Mouse (Mus musculus): ENCODE measurements around the gene Tdgf1. TPM values are rescaled to one million over a fixed set of nuclear protein-coding genes. Genes with fewer than 3 reads are reported as not detected.

The Tdgf1 gene
- total and polyA plus RNA-seq, 3 experiments, result not detected

- no peak for DNase-seq (ENCODE audit: extremely low read depth)
- no peak for TF ChIP-seq SIN3A (IDR thresholded peaks at IDR 0.05; ENCODE audit: low read length)
- Histone ChIP-seq H3K79me2 (replicated peaks; ENCODE audit: control insufficient read depth, extremely low read depth, insufficient read depth, poor library complexity, severe bottlenecking) (no peaks in the 10 kb centered on the region), H3K36me3 (replicated peaks in 1 of 2; ENCODE audit: control insufficient read depth in 1 of 2, insufficient read depth in 1 of 2, low read length in 1 of 2) (no peaks in the 10 kb centered on the region), H3K27ac (ENCODE audit: insufficient read depth, low read depth) (no peak overlapping the region), H3K27me3 (replicated peaks) (peaks cover 4% of the 10 kb centered on the region), H3K4me2 (ENCODE audit: insufficient read depth, low read depth, poor library complexity, severe bottlenecking) (no peak overlapping the region), H3K9ac (ENCODE audit: insufficient read depth, low read depth) (no peak overlapping the region), H3K4me3 (replicated peaks in 1 of 3; ENCODE audit: low read depth in 2 of 3, low read length in 2 of 3, poor library complexity in 1 of 3) (no peak overlapping the region), H3K9me3 (replicated peaks; ENCODE audit: low read length) (peaks cover 8% of the 10 kb centered on the region), H3K4me1 (ENCODE audit: control insufficient read depth in 1 of 2, insufficient read depth in 2 of 2) (peaks cover 0 to 1% of the 10 kb centered on the region in 2 experiments; a peak in 2 of 4 replicates)
- dilution Hi-C loops (cut with MboI; ENCODE audit: extremely low pct_ligation_motif_present, extremely low pct_unique_long_range_greater_than_20kb, low sequenced_read_pairs), result no loop called here
- in situ Hi-C loops (cut with MboI; ENCODE audit: low pct_ligation_motif_present, low pct_unique_long_range_greater_than_20kb, low sequenced_read_pairs), result no loop called here
Measured at GRCm38 (mm10) chr9:110987331-110987730, 41.4 kb upstream of the Tdgf1 start.

GRCm38 (mm10) chr9:110985951-110986350 lies 40.0 kb upstream of the Tdgf1 start:
- Histone ChIP-seq H3K4me2 (ENCODE audit: insufficient read depth, low read depth, poor library complexity, severe bottlenecking) (no peak overlapping the region), H3K4me1 (ENCODE audit: control insufficient read depth in 1 of 2, insufficient read depth in 2 of 2) (peaks cover 0 to 3% of the 10 kb centered on the region in 2 experiments; a peak in 2 of 4 replicates), H3K9ac (ENCODE audit: insufficient read depth, low read depth) (no peak overlapping the region), H3K9me3 (replicated peaks; ENCODE audit: low read length) (peaks cover 8% of the 10 kb centered on the region), H3K4me3 (replicated peaks in 1 of 3; ENCODE audit: low read depth in 2 of 3, low read length in 2 of 3, poor library complexity in 1 of 3) (no peak overlapping the region), H3K36me3 (replicated peaks in 1 of 2; ENCODE audit: control insufficient read depth in 1 of 2, insufficient read depth in 1 of 2, low read length in 1 of 2) (no peaks in the 10 kb centered on the region), H3K79me2 (replicated peaks; ENCODE audit: control insufficient read depth, extremely low read depth, insufficient read depth, poor library complexity, severe bottlenecking) (no peaks in the 10 kb centered on the region), H3K27me3 (replicated peaks) (peaks cover 2% of the 10 kb centered on the region), H3K27ac (ENCODE audit: insufficient read depth, low read depth) (no peak overlapping the region)
- dilution Hi-C loops (cut with MboI; ENCODE audit: extremely low pct_ligation_motif_present, extremely low pct_unique_long_range_greater_than_20kb, low sequenced_read_pairs) (no loop called here), in situ Hi-C loops (cut with MboI; ENCODE audit: low pct_ligation_motif_present, low pct_unique_long_range_greater_than_20kb, low sequenced_read_pairs) (no loop called here)
- no peak for DNase-seq (ENCODE audit: extremely low read depth)
- TF ChIP-seq JUN (IDR thresholded peaks at IDR 0.05; ENCODE audit: insufficient read depth, low read depth, low read length), result no peak
- TF ChIP-seq ZKSCAN1 (IDR thresholded peaks at IDR 0.05; ENCODE audit: borderline replicate concordance, low read depth, low read length), result no peak
- no peak for TF ChIP-seq E2F4 (IDR thresholded peaks at IDR 0.05; ENCODE audit: insufficient replicate concordance, low read depth, low read length)
- TF ChIP-seq USF2 (conservative IDR thresholded peaks at IDR 0.05; ENCODE audit: low read depth, low read length), result no peak

GRCm38 (mm10) chr9:110985541-110985940 lies 39.6 kb upstream of the Tdgf1 start:
- dilution Hi-C loops (cut with MboI; ENCODE audit: extremely low pct_ligation_motif_present, extremely low pct_unique_long_range_greater_than_20kb, low sequenced_read_pairs), result no loop called here
- TF ChIP-seq NRF1 (IDR thresholded peaks at IDR 0.05; ENCODE audit: low read depth, low read length), result no peak
- no peak for TF ChIP-seq TBP (conservative IDR thresholded peaks at IDR 0.05; ENCODE audit: low read depth, low read length)
- TF ChIP-seq RCOR1 (conservative IDR thresholded peaks at IDR 0.05; ENCODE audit: low read depth, low read length), result no peak
- no peak for TF ChIP-seq EP300 (IDR thresholded peaks at IDR 0.05; ENCODE audit: low read length)
- no peak for TF ChIP-seq HCFC1 (IDR thresholded peaks at IDR 0.05; ENCODE audit: low read depth, low read length)
- TF ChIP-seq BHLHE40 (IDR thresholded peaks at IDR 0.05; ENCODE audit: low read depth, low read length), result no peak
- no peak for TF ChIP-seq IRF4 (IDR thresholded peaks at IDR 0.05; ENCODE audit: low read depth, low read length)
- no peak for TF ChIP-seq MYC (IDR thresholded peaks at IDR 0.05; ENCODE audit: low read depth, low read length)
- no peak for TF ChIP-seq MAZ (IDR thresholded peaks at IDR 0.05; ENCODE audit: low read depth, low read length)
- TF ChIP-seq RAD21 (IDR thresholded peaks at IDR 0.05; ENCODE audit: low read depth, low read length), result no peak
- no peak for TF ChIP-seq MEF2A (IDR thresholded peaks at IDR 0.05; ENCODE audit: borderline replicate concordance, low read depth, low read length)
- no peak for TF ChIP-seq TCF12 (IDR thresholded peaks at IDR 0.05; ENCODE audit: low read depth, low read length)
- no peak for TF ChIP-seq SIN3A (IDR thresholded peaks at IDR 0.05; ENCODE audit: low read length)
- TF ChIP-seq UBTF (IDR thresholded peaks at IDR 0.05; ENCODE audit: low read depth, low read length), result no peak
- TF ChIP-seq USF1 (IDR thresholded peaks at IDR 0.05; ENCODE audit: low read depth, low read length), result no peak
- no peak for TF ChIP-seq SMC3 (IDR thresholded peaks at IDR 0.05; ENCODE audit: low read depth, low read length)
- no peak for TF ChIP-seq MXI1 (IDR thresholded peaks at IDR 0.05; ENCODE audit: low read depth, low read length)
- no peak for TF ChIP-seq USF2 (conservative IDR thresholded peaks at IDR 0.05; ENCODE audit: low read depth, low read length)
- TF ChIP-seq KAT2A (IDR thresholded peaks at IDR 0.05; ENCODE audit: insufficient replicate concordance, low read length), result no peak
- in situ Hi-C loops (cut with MboI; ENCODE audit: low pct_ligation_motif_present, low pct_unique_long_range_greater_than_20kb, low sequenced_read_pairs), result no loop called here
- Histone ChIP-seq H3K4me2 (ENCODE audit: insufficient read depth, low read depth, poor library complexity, severe bottlenecking) (no peak overlapping the region), H3K9ac (ENCODE audit: insufficient read depth, low read depth) (no peak overlapping the region), H3K4me3 (replicated peaks in 1 of 3; ENCODE audit: low read depth in 2 of 3, low read length in 2 of 3, poor library complexity in 1 of 3) (no peak overlapping the region), H3K9me3 (replicated peaks; ENCODE audit: low read length) (peaks cover 8% of the 10 kb centered on the region), H3K36me3 (replicated peaks in 1 of 2; ENCODE audit: control insufficient read depth in 1 of 2, insufficient read depth in 1 of 2, low read length in 1 of 2) (no peaks in the 10 kb centered on the region), H3K27ac (ENCODE audit: insufficient read depth, low read depth) (no peak overlapping the region), H3K4me1 (ENCODE audit: control insufficient read depth in 1 of 2, insufficient read depth in 2 of 2) (peaks cover 0 to 3% of the 10 kb centered on the region in 2 experiments; a peak in 2 of 4 replicates), H3K79me2 (replicated peaks; ENCODE audit: control insufficient read depth, extremely low read depth, insufficient read depth, poor library complexity, severe bottlenecking) (no peaks in the 10 kb centered on the region), H3K27me3 (replicated peaks) (peaks cover 2% of the 10 kb centered on the region)
- no peak for DNase-seq (ENCODE audit: extremely low read depth)

Data from CH12.LX (cell line).